Mouse (Mus musculus) forebrain, postnatal 0 days (tissue): ENCODE results near the gene Rims3. TPM values are rescaled to one million over a fixed set of nuclear protein-coding genes. Genes with fewer than 3 reads are reported as not detected.

ENCODE experiments used
- ATAC-seq: fragments of 200-750 bp; cut with Nextera tagmentation; 2 replicates; pipeline ENCODE4 v1.8.0; 2017; ENCODE audit warnings: mild to moderate bottlenecking, moderate library complexity
- DNase-seq: peaks from one replicate; pipeline ENCODE4 v3.0.0-alpha.2; 2015
- H3K27ac ChIP-seq: fragments of 300-500 bp; sonication (generic); 2 replicates; pipeline ENCODE4 v1.5.1; 2014; ENCODE audit warnings: low read depth, mild to moderate bottlenecking, antibody characterized with exemption, low read length, moderate library complexity, mixed read lengths
- H3K27me3 ChIP-seq: fragments of 300-500 bp; sonication (generic); 2 replicates; pipeline ENCODE4 v1.6.1; 2014; ENCODE audit warnings: mild to moderate bottlenecking, low read length, mixed read lengths; ENCODE audit not compliant: insufficient read depth
- H3K36me3 ChIP-seq: fragments of 300-500 bp; sonication (generic); 2 replicates; pipeline ENCODE4 v1.6.1; 2014; ENCODE audit warnings: mild to moderate bottlenecking, moderate library complexity; ENCODE audit not compliant: insufficient read depth
- H3K4me1 ChIP-seq: fragments of 300-500 bp; sonication (generic); 2 replicates; pipeline ENCODE4 v1.6.1; 2014; ENCODE audit warnings: antibody characterized with exemption; ENCODE audit not compliant: insufficient read depth
- H3K4me2 ChIP-seq: fragments of 300-500 bp; sonication (generic); 2 replicates; pipeline ENCODE4 v1.6.1; 2014; ENCODE audit warnings: low read depth, mild to moderate bottlenecking, moderate library complexity
- H3K4me3 ChIP-seq: fragments of 300-500 bp; sonication (generic); 2 replicates; pipeline ENCODE4 v1.5.1; 2014; ENCODE audit warnings: low read depth, low read length, mixed read lengths
- H3K9ac ChIP-seq: fragments of 300-500 bp; sonication (generic); 2 replicates; pipeline ENCODE4 v1.6.1; 2014; ENCODE audit warnings: mild to moderate bottlenecking
- H3K9me3 ChIP-seq: fragments of 300-500 bp; sonication (generic); 2 replicates; pipeline ENCODE4 v1.6.1; 2016; ENCODE audit warnings: low read length
- CTCF ChIP-seq: sonication (generic); IDR thresholded peaks from 2 replicates; pipeline ENCODE4 v1.5.1; 2016; ENCODE audit warnings: antibody characterized with exemption, control low read depth, low read depth
- WGBS: fragments of 180-500 bp; shearing (Covaris S2); extraction: QIAGEN DNeasy Blood & Tissue Kit; methylation state at CpG from one replicate; pipeline ENCODE4 v1.1.7; 2014; 5-methylcytosine and 5-hydroxymethylcytosine counted together
- polyA plus RNA-seq: library from polyadenylated mRNA; unstranded; fragments of >200 nt; fragmentation: Nextera tagmentation; extraction: Ambion mirVana; gene quantifications from 2 replicates; pipeline ENCODE4 v1.2.1, GENCODE M21; 2015
- total RNA-seq: library from RNA; depleted of rRNA; stranded (reverse); fragments of >200 nt; gene quantifications from 2 replicates; pipeline ENCODE4 v1.2.3, GENCODE M21; 2014

The Rims3 gene
- total and polyA plus RNA-seq, 2 experiments from 2014 or later: 21.7 to 86.1 TPM

GRCm38 (mm10) chr4:120882002-120882625 lies 27.5 kb downstream of the Rims3 start:
- 23% methylated on average over 5 of the region's 5 CpGs for whole genome bisulfite sequencing
- Histone ChIP-seq H3K9me3 (no peaks in the 10 kb centered on the region), H3K4me3 (no peak overlapping the region), H3K36me3 (no peaks in the 10 kb centered on the region), H3K4me2 (no peak overlapping the region; the same call in 1 of the 2 replicates), H3K4me1 (peaks cover 17% of the 10 kb centered on the region), H3K27ac (peak overlapping the region; percentile 29; the same call in 1 of the 2 replicates), H3K9ac (no peak overlapping the region), H3K27me3 (no peaks in the 10 kb centered on the region)
- ATAC-seq (peak; percentile 94), DNase-seq (peak; percentile 79)
- no peak for TF ChIP-seq CTCF

- H3K9me3 ChIP-seq: no peaks in the 10 kb centered on the region
- ATAC-seq (no peak), DNase-seq (peak; percentile 58)
- no peak overlapping the region for H3K4me3 ChIP-seq
- no peaks in the 10 kb centered on the region for H3K27me3 ChIP-seq
- no peaks in the 10 kb centered on the region for H3K36me3 ChIP-seq
- no peak overlapping the region for H3K27ac ChIP-seq
- H3K4me2 ChIP-seq: no peak overlapping the region
- 29% methylated on average over 13 of the region's 13 CpGs for WGBS
- H3K9ac ChIP-seq: no peak overlapping the region
- TF ChIP-seq CTCF: no peak
- H3K4me1 ChIP-seq: peaks cover 17% of the 10 kb centered on the region
Measured at GRCm38 (mm10) chr4:120885208-120886120, 30.8 kb downstream of the Rims3 start.

- Histone ChIP-seq H3K9me3 (no peaks in the 10 kb centered on the region), H3K4me2 (no peak overlapping the region), H3K9ac (no peak overlapping the region), H3K4me1 (peaks cover 16% of the 10 kb centered on the region), H3K36me3 (no peaks in the 10 kb centered on the region), H3K27me3 (no peaks in the 10 kb centered on the region), H3K27ac (no peak overlapping the region), H3K4me3 (no peak overlapping the region)
- WGBS: 23% methylated on average over 4 of the region's 4 CpGs
- TF ChIP-seq CTCF: no peak
- ATAC-seq: no peak
- DNase-seq: no peak
Measured at GRCm38 (mm10) chr4:120886131-120886530, 31.5 kb downstream of the Rims3 start.

GRCm38 (mm10) chr4:120886811-120887210 lies 32.2 kb downstream of the Rims3 start:
- Histone ChIP-seq H3K27ac (no peak overlapping the region), H3K27me3 (no peaks in the 10 kb centered on the region), H3K36me3 (no peaks in the 10 kb centered on the region), H3K4me1 (peaks cover 11% of the 10 kb centered on the region), H3K9me3 (no peaks in the 10 kb centered on the region), H3K4me3 (no peak overlapping the region), H3K4me2 (no peak overlapping the region), H3K9ac (no peak overlapping the region)
- DNase-seq (no peak), ATAC-seq (no peak)
- TF ChIP-seq CTCF: no peak
- 86% methylated on average over 5 of the region's 5 CpGs for WGBS

- H3K9ac ChIP-seq: no peak overlapping the region
- TF ChIP-seq CTCF: peak; percentile 79
- peak; percentile 77 for DNase-seq
- 23% methylated on average over 8 of the region's 8 CpGs for WGBS
- no peak overlapping the region for H3K27ac ChIP-seq
- no peak overlapping the region for H3K4me2 ChIP-seq
- H3K9me3 ChIP-seq: no peaks in the 10 kb centered on the region
- H3K4me3 ChIP-seq: no peak overlapping the region
- peaks cover 9% of the 10 kb centered on the region for H3K4me1 ChIP-seq
- H3K27me3 ChIP-seq: no peaks in the 10 kb centered on the region
- ATAC-seq: peak; percentile 42; the same call in 1 of the 2 replicates
- H3K36me3 ChIP-seq: no peaks in the 10 kb centered on the region
Measured at GRCm38 (mm10) chr4:120887381-120888112, 32.9 kb downstream of the Rims3 start.

GRCm38 (mm10) chr4:120888884-120889283 lies 34.3 kb downstream of the Rims3 start:
- 74% methylated on average over 8 of the region's 8 CpGs for WGBS
- Histone ChIP-seq H3K27me3 (no peaks in the 10 kb centered on the region), H3K27ac (no peak overlapping the region), H3K4me3 (no peak overlapping the region), H3K4me1 (peaks cover 4% of the 10 kb centered on the region; the same call in 1 of the 2 replicates), H3K36me3 (no peaks in the 10 kb centered on the region), H3K9ac (no peak overlapping the region), H3K4me2 (no peak overlapping the region), H3K9me3 (no peaks in the 10 kb centered on the region)
- DNase-seq (no peak), ATAC-seq (no peak)
- no peak for TF ChIP-seq CTCF
